Mouse (Mus musculus) liver, embryonic 14.5 days (tissue): ENCODE measurements at regions not wholly inside any gene's neighbourhood (a gene's known extent, or its start where the extent isn't known, plus 50 kb on each side); places are given as distances from the start of the nearest gene placed in this dataset.

Source experiments
- CTCF ChIP-seq: IDR thresholded peaks from 2 replicates; pipeline ENCODE4 v1.5.1; 2016; ENCODE audit warnings: antibody characterized with exemption, low read depth, control low read depth
- EP300 ChIP-seq: IDR thresholded peaks from 2 replicates; pipeline ENCODE4 v1.6.1; 2016; ENCODE audit warnings: antibody characterized with exemption, low read depth

GRCm38 (mm10) chr10:9420741-9421140 lies 254.3 kb downstream of the Samd5 start:
- TF ChIP-seq CTCF (no peak), EP300 (no peak)
